Mouse (Mus musculus) layer of hippocampus, adult 2 months (tissue): ENCODE results near the gene Rrbp1. TPM values are rescaled to one million over a fixed set of nuclear protein-coding genes. Genes with fewer than 3 reads are reported as not detected.
A peak's percentile ranks its signal among the peaks of the same experiment; 100 is the strongest.

Experiments
- DNase-seq, 2 experiments: peaks; one replicate each; pipeline ENCODE4 v3.0.0; 2022; ENCODE audit warnings: low spot score in 2 of 2
- H3K27ac ChIP-seq: fragments of 200-600 bp; 2 replicates; pipeline ENCODE4 v1.8.1; 2022
- H3K4me3 ChIP-seq: fragments of 200-600 bp; 2 replicates; pipeline ENCODE4 v1.8.1; 2022; ENCODE audit warnings: mild to moderate bottlenecking
- CTCF ChIP-seq: fragments of 200-600 bp; conservative IDR thresholded peaks from 2 replicates; pipeline ENCODE4 v1.8.1; 2022; ENCODE audit warnings: antibody characterized with exemption, mild to moderate bottlenecking, moderate library complexity
- total RNA-seq, 2 experiments: library from RNA; stranded (reverse); gene quantifications; 2 replicates each; pipeline ENCODE4 v1.2.3; 2021

Gene Rrbp1
- total RNA-seq, 2 experiments from 2014 or later: 52.6 to 56.3 TPM

- Histone ChIP-seq H3K4me3 (no peak overlapping the region), H3K27ac (no peak overlapping the region)
- no peak for TF ChIP-seq CTCF
- no peak for DNase-seq
Measured at GRCm38 (mm10) chr2:144019971-144020370, 8.9 kb upstream of the Rrbp1 start.

DNA sequence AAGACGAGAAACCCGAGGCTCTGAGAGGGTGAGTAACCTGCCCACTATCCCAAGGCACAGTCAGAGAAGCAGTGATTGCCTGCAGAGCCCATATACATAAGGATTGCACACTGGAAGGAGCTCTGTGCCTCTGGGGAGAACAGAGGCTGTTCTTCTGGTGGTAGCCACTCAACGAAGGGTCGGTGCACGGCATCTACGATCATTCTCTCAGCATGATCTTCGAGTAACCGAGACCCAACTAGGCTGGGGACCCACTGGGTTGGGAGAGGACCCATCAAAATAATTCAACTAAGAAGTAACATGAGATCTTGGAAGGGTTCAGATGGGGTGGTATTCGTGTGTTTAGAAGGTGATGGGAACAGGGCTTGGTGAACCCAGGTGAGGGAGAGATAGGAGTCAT, 4.8 kb upstream of the Rrbp1 start:
- no peak for DNase-seq
- no peak for TF ChIP-seq CTCF
- H3K27ac ChIP-seq: no peak overlapping the region
- no peak overlapping the region for H3K4me3 ChIP-seq

GRCm38 (mm10) chr2:144014481-144014880, 3.4 kb upstream of the Rrbp1 start:
- no peak for DNase-seq
- H3K4me3 ChIP-seq: no peak overlapping the region
- TF ChIP-seq CTCF: no peak
- H3K27ac ChIP-seq: no peak overlapping the region

DNA sequence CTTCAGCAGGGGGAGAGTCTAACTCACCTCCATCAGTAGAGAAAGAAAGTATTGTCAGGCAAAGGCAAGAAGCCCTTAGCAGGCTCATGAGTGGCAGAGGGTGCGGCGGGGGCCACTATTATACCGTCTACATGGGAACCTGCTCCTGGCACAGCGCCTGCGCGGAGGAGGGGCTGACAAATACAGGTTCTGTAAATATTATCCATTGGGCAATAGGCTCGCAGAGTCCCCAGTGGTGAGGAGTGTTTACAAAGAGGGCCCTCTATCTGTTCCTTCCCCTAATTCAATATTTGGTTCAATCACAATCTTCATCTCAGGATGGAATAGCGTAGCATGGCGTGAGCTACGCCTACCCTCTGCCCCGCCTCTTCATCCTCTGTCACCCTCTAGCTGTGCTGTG, 3.0 kb upstream of the Rrbp1 start:
- H3K27ac ChIP-seq: no peak overlapping the region
- H3K4me3 ChIP-seq: no peak overlapping the region
- no peak for TF ChIP-seq CTCF
- DNase-seq: no peak

- peak overlapping the region; percentile 90 for H3K27ac ChIP-seq
- peak overlapping the region; percentile 71 for H3K4me3 ChIP-seq
- peak; percentile 49 to 67 for DNase-seq
- TF ChIP-seq CTCF: peak; percentile 90
Measured at GRCm38 (mm10) chr2:144010282-144011044, 600 bp downstream of the Rrbp1 start.

DNA sequence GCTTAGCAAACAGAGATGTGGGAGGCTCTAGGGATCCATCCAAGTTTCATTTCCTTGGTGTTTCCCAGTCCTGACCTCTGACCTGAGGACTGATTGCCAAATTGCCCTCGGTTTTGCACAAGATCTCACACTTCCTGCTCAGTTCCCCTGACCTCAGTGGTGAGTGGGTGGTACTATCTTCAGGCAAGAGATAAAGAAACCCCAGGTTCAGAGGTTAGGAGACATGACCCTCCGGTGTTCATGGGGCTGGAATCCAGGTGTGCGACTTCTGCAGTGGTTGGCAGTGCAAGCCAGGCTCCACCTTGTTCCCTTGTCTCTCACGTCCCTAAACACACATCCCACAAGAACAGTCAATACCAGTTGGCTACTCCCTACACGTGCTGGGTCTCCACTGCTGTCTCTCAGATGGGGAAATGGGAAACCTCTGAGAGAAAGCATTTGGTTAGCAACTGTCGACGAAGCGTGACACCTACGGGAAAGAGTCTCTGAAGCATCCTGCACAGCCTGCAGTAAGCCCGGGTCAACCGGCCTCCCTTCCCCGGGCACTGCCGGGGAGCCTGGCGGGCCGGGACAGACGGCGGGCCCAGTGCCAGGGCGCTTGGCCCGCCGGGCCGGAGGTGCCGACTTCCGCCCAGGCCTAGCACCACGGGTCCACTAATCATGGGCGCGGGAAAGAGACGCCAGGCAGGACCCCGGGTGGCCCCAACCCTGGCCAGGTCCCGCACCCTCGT, 1.3 kb downstream of the Rrbp1 start:
- Histone ChIP-seq H3K4me3 (peak overlapping the region; percentile 71), H3K27ac (peak overlapping the region; percentile 90)
- no peak for DNase-seq
- no peak for TF ChIP-seq CTCF

DNA sequence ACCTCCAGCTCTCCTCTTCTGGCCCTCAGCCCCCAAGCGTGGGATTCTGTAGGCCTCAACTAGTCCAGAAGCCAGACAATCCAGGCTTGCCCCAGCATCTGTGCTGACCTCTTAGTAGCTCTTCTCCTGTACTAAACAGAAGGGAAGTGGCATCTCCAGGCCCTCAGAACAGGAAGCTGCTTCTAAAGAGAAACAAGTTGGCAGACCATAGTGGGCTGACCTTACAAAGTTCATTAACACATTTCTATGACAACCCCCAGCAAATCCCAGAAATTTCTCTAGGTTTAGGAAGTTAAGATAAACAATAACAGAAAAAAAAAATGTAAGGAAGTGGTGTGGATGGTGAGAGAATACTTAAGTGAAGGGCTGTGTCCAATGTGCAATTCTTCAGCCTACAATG, 2.0 kb downstream of the Rrbp1 start:
- Histone ChIP-seq H3K27ac (peak overlapping the region; percentile 0; the same call in 1 of the 2 replicates), H3K4me3 (no peak overlapping the region)
- TF ChIP-seq CTCF: no peak
- DNase-seq: no peak

GRCm38 (mm10) chr2:144007211-144007610, 3.9 kb downstream of the Rrbp1 start:
- no peak for DNase-seq
- Histone ChIP-seq H3K4me3 (no peak overlapping the region), H3K27ac (no peak overlapping the region)
- no peak for TF ChIP-seq CTCF

GRCm38 (mm10) chr2:144006686-144007085, 4.4 kb downstream of the Rrbp1 start:
- DNase-seq: no peak
- Histone ChIP-seq H3K27ac (no peak overlapping the region), H3K4me3 (no peak overlapping the region)
- TF ChIP-seq CTCF: no peak

DNA sequence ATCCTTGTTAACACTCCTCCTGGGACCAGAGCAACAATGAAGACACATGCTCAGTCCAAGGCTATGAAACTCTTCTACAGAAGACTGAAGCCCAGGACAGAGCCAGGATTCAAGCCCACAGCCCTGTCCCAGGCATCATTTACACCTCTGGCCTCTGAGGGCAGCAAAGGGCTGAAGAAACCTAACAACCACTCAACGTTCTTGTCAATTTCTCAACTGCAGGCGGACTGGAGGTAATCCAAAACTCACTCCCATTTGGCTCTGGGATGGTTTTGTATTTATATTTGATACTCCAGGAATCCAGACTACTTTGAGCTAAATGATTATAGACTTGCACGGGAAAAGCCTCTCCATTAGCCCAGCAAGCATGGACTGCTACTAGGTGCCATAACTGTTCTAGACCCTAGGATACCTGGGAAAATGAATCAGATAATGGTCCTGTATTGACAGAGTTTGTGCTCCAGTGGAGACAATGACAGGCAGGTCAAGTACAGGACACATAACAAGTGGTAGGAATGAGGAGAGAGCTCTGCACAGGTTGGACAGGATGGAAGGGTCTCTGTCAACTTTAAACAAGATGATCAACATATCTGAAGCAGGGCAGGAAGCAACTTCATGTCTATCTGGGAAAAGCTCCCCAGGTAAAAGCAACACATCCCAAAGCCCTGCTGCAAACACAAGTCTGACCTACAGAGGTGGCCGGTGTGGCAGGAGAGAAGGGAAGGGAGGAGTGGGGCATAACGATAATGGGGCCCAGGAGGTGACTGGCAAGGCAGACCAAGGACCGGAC, 5.7 kb downstream of the Rrbp1 start:
- DNase-seq: no peak
- 0 out of 2 replicates have a peak, but pooled peaks have one; percentile 7 for TF ChIP-seq CTCF
- H3K27ac ChIP-seq: no peak overlapping the region
- H3K4me3 ChIP-seq: no peak overlapping the region

DNA sequence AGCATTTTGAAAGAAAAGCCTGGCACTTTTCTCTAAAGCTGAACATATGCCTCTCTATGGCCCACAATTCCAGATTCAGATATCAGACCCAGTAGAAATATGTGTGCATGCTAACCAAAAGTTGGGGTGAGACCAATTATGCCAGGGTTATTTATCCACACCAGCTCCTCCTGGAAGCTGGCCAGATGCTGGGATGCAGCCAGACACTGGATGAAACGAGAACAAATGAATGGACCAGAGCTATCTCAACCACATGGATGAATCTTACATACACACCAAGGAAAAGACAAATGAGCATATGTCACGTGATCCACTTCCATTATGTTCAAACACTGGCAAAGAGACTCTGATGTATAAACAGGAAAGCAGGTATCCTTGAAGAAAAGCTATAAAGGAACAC, 7.5 kb downstream of the Rrbp1 start:
- H3K27ac ChIP-seq: no peak overlapping the region
- no peak for TF ChIP-seq CTCF
- no peak overlapping the region for H3K4me3 ChIP-seq
- no peak for DNase-seq

GRCm38 (mm10) chr2:144002229-144002984, 8.7 kb downstream of the Rrbp1 start:
- Histone ChIP-seq H3K4me3 (no peak overlapping the region), H3K27ac (no peak overlapping the region)
- no peak for TF ChIP-seq CTCF
- no peak for DNase-seq
